Mouse (Mus musculus): ENCODE results near the gene Hdgfl3.
A peak's percentile ranks its signal among the peaks of the same experiment; 100 is the strongest.

Hdgfl3 gene

DNA sequence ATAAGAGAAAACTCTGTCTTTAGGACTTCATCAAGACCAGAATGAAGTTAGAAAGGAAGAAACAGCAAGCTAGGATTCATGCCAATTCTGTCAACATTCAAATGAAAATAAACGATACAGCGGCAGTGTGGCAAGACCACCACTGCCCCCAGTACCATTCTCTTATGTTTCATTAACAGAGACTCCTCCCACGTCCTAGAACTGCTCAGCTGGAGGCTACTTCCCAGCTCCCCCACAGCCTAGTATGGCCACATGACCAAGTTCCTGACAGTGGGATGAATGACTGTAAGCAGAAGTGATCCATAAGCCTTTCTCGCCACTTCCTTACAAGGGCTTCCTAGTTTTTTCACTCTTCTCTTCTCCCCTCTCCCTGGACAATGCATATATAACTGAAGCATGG, 30.2 kb downstream of the Hdgfl3 start:
- no peak for DNase-seq (ENCODE audit: low read depth, low spot score)

DNA sequence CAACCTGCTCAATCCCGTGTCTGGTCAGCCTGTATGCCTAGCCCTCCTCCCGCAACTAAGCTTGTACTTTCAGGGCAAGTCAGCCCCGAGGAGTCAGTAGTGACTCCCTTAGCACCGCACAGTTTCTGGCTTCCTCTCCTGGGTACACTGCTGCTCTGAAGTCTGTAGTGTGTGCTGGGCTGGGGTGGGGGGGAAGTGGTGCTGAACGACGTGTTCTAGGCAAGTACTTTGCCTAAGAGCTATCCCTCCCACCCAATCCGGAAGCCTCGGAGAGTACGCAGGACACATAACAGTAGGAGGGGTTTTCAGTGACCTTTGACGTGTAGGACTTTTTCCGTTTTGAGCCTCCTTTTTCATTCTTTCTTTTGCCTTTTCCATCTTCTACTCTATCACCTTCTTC, 34.9 kb downstream of the Hdgfl3 start:
- peak; percentile 89 for DNase-seq (ENCODE audit: low read depth, low spot score)

DNA sequence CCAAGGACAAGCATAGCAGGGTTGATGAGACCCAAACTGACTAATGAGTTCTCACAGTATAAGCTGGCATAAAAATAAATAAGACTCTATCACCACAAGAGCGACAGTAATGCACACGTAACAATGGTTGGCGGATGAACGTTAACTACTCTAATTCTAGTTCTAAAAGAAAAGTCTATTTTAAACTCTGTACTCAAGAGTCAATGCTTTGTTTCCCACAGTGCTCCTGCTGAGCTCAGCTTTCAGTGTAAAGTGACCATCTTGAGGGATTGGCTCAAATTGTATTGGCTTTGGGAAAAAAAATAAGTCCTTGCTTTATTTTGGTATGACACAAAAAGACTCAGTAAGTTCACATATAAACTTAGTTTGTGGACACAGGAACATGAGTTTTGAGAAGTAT, 49.1 kb downstream of the Hdgfl3 start:
- DNase-seq (ENCODE audit: low read depth, low spot score), result peak; percentile 51

- DNase-seq (ENCODE audit: low read depth, low spot score), result no peak
These were observed 52.7 kb downstream of the Hdgfl3 start for GRCm38 (mm10) chr7:81881600-81881999.

- DNase-seq (ENCODE audit: low read depth, low spot score), result no peak
These were observed 53.5 kb downstream of the Hdgfl3 start for GRCm38 (mm10) chr7:81880797-81881196.

DNA sequence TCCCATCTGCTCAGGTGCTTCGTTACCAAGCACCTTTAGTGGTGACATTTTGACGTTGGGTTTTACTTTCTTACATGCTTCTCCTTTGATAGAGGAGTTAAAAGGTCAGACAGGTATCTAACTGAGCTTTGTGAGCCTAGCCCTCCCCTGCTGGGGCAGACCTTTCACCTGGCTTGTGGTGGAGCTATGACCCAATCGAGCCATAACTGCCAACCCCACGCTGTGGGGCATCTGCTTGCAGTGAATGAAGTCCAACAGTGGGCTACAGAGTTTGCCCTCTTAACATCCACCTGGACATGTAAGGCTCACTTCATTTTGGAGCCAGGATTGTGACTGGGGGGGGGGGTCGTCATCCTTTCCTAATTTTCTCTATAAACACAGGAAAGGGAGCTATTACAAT, 54.0 kb downstream of the Hdgfl3 start:
- DNase-seq (ENCODE audit: low read depth, low spot score), result no peak

DNA sequence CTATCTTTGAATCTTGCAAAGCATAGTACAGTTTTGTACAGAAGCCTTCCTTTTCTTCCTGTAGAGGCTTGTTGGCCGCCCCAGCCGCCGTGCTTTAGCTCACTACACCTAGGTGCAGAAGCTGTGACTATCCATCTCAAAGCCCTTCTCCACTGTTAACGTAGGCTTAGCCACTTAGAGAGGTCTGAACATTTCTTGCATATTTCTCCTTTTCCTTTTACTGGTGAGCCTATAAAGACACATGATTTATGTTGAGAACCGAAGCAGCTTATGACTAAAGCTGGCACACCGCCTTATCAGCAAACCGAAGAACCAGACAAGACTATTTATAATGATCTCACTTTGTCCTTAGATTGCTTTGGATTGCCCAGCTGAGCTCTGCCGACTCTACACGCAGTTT, 58.9 kb downstream of the Hdgfl3 start:
- no peak for DNase-seq (ENCODE audit: low read depth, low spot score)

DNA sequence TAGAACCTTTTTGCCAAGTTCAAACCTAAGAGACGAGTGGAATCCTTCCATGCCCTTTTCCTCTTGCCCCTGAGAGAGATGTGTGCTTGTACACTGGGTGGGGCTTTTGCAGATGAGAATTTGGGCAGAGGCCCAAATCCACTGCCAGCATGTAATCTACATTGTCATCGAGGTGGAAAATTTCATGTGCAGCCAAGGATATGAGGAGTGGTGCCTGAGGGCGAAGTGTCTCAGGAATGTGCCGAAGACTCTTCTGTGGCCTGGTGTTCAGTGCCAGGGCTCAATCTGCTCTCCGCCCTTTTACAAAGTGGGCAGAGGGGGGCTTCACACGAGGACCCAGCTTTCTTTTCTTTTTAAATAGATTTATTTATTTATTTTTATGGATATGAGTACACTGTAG, 59.6 kb downstream of the Hdgfl3 start:
- DNase-seq (ENCODE audit: low read depth, low spot score), result no peak

DNA sequence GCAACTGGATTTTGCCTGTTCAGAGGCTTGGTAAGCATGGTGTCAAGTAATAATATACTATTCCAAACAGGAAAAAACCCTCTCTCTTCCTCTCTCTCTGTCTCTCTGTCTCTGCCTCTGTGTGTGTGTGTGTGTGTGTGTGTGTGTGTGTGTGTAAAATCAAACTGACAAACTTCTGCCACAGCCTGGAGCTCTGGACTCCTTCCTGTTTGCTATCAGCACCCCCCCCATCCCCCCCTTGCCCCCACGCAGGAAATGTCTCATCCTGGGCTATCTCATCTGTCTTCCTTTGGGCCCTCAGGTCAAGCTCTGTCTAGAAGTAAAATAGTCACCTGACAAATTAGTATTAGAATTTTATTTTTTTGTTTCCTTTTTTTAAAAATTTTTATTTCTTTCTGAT, 60.5 kb downstream of the Hdgfl3 start:
- no peak for DNase-seq (ENCODE audit: low read depth, low spot score)

- DNase-seq (ENCODE audit: low read depth, low spot score), result no peak
These were observed 61.7 kb downstream of the Hdgfl3 start for GRCm38 (mm10) chr7:81872493-81873013.

DNA sequence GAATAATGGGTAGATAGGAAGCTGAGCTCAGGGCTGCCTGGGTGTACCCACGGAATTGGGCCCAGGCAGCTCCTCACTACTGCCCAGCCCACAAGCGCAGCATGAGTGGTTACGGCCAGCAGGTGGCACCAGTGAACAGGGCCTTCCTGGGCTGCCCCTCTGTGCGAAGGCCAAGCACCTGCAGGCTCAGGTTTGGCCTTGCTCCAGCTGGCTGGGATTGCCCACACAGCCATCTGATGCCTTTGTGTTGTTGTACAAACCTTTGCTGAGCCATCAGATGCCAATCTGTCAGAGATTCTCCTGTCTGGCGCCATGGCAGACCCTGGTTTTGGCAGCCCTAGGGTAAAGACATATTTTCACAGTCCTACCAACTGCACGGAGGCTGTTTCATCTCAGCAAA, 66.1 kb downstream of the Hdgfl3 start:
- DNase-seq (ENCODE audit: low read depth, low spot score), result peak; percentile 87

DNA sequence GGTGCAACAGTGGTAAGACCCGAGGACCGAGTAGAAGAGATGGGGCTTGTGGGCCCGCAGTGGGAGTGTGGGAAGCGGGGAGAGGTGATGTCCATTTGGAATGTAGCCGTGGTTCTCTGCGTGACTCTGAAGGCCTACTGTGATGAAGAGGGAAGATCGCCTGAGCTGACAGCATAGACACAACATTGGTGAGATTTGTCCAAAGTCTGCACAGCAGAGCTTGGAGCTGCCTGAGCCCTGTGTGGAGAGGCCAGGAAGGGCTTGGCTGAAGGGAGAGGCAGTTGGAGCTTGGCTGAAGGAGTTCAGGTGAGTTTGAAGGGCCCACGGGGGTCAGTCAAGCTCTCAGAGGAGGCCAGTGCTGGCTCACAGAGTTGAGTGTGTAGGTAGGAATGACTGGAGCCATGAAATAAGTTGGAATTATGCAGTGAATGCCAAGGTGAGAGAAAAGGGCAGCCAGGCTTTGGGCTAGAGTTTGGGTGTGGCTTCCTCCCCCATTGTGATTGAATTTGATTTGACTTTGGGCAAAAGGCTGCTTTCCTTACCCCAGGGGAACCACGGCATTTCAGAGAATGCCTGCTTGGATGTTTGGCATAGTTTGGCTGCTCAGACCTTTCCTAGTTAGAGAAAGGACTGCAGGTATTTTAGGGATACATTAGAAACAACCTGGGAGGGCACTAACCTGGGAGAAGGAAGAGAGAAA, 66.9 kb downstream of the Hdgfl3 start:
- DNase-seq (ENCODE audit: low read depth, low spot score), result peak; percentile 73

GRCm38 (mm10) chr7:81865937-81866336, 68.3 kb downstream of the Hdgfl3 start:
- no peak for DNase-seq (ENCODE audit: low read depth, low spot score)

DNA sequence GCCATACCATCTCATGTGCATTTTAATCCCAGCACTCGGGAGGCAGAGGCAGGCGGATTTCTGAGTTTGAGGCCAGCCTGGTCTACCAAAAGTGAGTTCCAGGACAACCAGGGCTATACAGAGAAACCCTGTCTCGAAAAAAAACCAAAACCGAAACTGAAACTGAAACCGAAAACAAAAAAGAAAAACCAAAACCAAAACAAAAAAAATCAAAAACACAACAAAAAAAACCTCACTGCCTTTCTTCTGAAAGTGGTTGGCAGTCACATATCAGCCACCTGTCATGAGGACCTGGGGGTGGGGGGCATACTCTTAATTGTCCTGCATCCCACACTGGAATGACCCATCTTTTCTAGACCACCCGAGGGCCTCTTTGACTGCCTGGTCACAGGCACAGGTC, 69.7 kb downstream of the Hdgfl3 start:
- no peak for DNase-seq (ENCODE audit: low read depth, low spot score)

DNA sequence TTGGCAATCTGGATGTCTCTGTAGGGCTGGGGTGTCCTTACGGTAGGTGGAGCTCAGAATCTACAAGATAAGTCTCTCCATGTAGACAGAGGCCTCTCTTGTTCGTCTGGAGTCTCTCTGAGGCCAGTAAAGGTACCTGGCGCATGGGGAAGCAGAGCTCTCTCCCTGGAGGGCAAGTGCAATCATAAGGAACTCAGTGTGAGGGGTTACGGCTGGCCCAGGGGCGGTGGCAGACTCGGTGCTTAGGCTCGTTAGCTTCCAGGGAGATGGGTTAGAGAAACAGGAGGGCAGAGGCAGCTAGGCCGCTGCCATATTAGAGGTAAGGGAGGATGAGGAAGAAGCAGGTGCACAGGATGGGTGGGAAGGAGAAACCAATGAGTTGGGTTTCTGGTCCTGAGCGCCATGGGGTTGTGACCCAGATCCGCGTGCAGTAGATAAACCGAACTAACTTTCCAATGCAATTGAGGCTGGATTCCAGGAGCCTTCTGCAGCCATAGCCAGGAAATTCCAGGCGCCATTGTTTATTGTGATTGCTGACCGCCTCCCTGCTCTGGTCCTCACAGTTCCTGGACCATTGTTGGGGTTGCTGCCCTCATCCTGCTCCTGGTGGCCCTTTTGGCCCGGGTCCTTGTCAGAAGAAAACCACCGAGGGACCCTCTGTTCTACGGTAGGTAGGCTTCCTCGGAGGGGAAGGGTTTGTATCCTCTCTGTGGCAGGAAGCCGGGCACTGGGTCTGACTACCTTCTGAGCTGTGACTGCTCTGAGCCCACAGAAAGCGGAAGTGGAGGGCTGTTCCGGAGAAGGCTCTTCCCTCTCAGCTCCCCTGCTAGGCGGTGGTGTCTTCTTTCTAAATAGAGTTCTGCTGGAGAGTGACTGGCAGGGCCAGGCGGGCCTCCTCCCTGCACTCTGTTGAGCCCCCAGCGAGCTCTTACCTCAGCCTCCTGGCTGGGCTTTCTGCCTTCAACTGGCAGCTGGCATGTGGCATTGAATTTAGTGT, 71.4 kb downstream of the Hdgfl3 start:
- DNase-seq (ENCODE audit: low read depth, low spot score), result peak; percentile 46

GRCm38 (mm10) chr7:81861921-81862320, 72.4 kb downstream of the Hdgfl3 start:
- DNase-seq (ENCODE audit: low read depth, low spot score), result no peak

DNA sequence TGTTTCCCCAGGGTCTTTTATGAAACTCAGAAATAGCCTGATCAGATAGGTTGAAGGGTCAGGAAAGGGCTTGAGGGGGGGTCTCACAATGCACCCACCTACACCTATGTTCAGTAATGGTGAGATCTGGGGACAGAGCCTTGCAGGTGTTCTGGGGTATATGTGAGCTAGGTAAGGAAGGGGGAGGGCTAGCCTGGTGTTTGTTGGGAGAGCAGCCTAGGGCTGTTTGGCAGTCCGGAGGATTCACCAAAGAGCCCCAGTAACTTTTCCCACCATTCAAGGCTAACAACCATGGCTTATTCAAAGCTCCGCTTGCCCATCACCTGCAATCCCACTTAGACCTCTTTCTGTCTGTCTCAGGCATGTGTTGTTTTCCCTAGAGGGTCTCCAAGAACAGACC, 72.8 kb downstream of the Hdgfl3 start:
- DNase-seq (ENCODE audit: low read depth, low spot score), result no peak

DNA sequence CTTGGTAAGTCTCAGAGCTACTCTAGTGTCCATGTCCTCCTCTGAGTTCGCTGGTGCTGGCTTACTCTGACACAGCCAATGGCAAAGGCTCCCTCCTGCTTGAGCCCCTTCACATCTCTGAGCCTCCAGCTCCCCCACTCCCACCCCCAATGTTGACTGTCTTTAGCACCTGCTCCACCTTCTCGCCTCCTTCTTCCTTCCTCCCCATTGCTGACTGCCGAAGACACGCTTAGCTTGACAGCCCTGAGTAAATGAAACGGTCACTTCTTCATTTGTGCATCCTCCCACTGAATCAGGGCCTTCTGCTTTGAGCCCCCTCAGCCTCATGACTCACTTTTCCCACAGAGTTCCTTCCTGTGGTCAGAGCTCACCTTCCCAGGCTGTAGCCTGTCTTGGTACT, 73.3 kb downstream of the Hdgfl3 start:
- DNase-seq (ENCODE audit: low read depth, low spot score), result no peak

GRCm38 (mm10) chr7:81860071-81860470, 74.2 kb downstream of the Hdgfl3 start:
- no peak for DNase-seq (ENCODE audit: low read depth, low spot score)

DNA sequence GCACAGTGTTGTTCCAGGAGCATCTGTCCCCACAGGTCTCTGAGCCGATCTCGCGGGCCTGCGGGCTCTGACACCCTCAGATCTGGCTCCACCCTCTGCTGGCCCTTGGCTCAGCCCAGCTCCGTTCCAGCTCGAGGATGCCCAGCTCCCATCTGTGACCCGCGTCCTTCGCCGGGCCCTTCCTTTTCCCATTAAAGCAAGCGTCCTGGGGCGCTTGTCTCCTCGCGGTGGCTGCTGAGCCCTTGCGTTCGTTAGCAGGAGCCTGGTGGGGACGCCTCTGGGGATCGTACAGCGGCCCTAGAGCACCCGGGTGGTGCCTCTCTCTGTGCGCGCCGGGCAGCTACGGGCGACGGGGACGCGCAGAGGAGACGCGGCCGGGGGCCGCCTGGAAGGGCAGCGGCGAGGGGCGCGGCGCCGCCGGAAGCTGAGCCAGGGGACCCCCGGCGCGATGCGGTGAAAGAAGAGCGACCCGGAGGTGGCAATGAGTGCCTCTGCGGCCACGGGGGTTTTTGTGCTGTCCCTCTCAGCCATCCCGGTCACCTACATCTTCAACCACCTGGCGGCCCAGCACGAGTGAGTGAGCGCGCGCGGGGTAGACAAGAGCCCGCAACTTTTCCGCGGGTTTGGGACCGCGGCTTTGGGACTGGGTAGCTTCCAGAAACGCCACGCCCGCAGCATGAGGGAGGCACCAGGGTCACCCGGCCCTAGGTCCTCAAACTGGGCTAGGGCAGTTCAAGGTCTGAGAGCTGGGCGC, 75.1 kb downstream of the Hdgfl3 start, which contains the start of gene Tm6sf1:
Gene Tm6sf1, plus strand, starts transcription at position 34 of the 754 bp plus-strand sequence.
- peak; percentile 34 for DNase-seq (ENCODE audit: low read depth, low spot score)

DNA sequence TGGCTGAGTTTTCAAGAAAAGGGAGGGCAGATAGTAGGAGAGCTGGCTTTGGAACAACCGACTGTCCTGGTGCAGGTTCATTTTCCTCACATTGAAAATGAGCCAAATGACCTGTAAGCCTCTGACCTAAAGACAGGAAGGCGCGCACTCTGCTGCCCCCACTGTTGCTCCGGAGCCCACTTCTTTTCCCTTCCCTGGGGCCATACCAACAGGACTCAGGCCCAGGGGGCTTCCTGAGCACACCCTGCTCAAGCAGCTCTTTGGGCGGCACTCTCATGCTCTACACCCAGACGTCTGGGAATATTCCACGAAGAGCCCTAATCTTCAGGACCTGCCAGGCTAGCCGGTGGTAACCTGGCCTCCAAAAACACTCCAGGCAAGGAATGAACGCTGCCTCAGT, 76.0 kb downstream of the Hdgfl3 start:
- peak; percentile 28 for DNase-seq (ENCODE audit: low read depth, low spot score)

GRCm38 (mm10) chr7:81856221-81856620, 78.1 kb downstream of the Hdgfl3 start:
- no peak for DNase-seq (ENCODE audit: low read depth, low spot score)

All from R1 (cell line).